Mouse (Mus musculus) myocyte (in vitro differentiated cells): ENCODE results near the gene Ipo9. TPM values are rescaled to one million over a fixed set of nuclear protein-coding genes. Genes with fewer than 3 reads are reported as not detected.

Source experiments
- H3K27me3 ChIP-seq: one replicate; pipeline ENCODE4 v1.6.1; 2011; ENCODE audit not compliant: control insufficient read depth, insufficient read depth, insufficient read length
- H3K36me3 ChIP-seq: one replicate; pipeline ENCODE4 v1.6.1; 2011; ENCODE audit not compliant: control insufficient read depth, insufficient read depth
- H3K4me2 ChIP-seq: one replicate; pipeline ENCODE4 v1.6.1; 2011; ENCODE audit warnings: low read depth, control low read depth
- H3K4me3 ChIP-seq: one replicate; pipeline ENCODE4 v1.5.1; 2011; ENCODE audit warnings: mild to moderate bottlenecking, control low read depth, moderate library complexity
- H3K79me2 ChIP-seq: one replicate; pipeline ENCODE4 v1.6.1; 2011; ENCODE audit not compliant: control insufficient read depth, insufficient read depth
- H3ac ChIP-seq: one replicate; pipeline ENCODE4 v1.6.1; 2011; ENCODE audit not compliant: control insufficient read depth, insufficient read length
- CEBPB ChIP-seq: IDR thresholded peaks from 2 replicates; pipeline ENCODE4 v1.6.1; 2011; ENCODE audit warnings: mild to moderate bottlenecking, moderate library complexity; ENCODE audit not compliant: poor library complexity, insufficient read depth, severe bottlenecking
- E2F4 ChIP-seq: IDR thresholded peaks from one replicate; pipeline ENCODE4 v1.6.1; 2011; ENCODE audit warnings: mild to moderate bottlenecking, control low read depth, moderate library complexity; ENCODE audit not compliant: insufficient read depth
- MAX ChIP-seq: IDR thresholded peaks from one replicate; pipeline ENCODE4 v1.6.1; 2011; ENCODE audit warnings: low read depth, mild to moderate bottlenecking, control low read depth
- MYOD1 ChIP-seq, 3 experiments: IDR thresholded peaks; one replicate each; pipeline ENCODE4 v1.6.1; 2011; ENCODE audit warnings: control low read depth in 2 of 3, low read depth in 2 of 3, mild to moderate bottlenecking in 2 of 3, moderate library complexity in 1 of 3; ENCODE audit not compliant: insufficient read length in 2 of 3, control insufficient read depth in 1 of 3
- MYOG ChIP-seq, 3 experiments: IDR thresholded peaks; one replicate each; pipeline ENCODE4 v1.6.1; 2011; ENCODE audit warnings: control low read depth in 2 of 3, low read depth in 2 of 3, mild to moderate bottlenecking in 2 of 3; ENCODE audit not compliant: insufficient read length in 2 of 3, control insufficient read depth in 1 of 3, insufficient read depth in 1 of 3
- POLR2A ChIP-seq: IDR thresholded peaks from one replicate; pipeline ENCODE4 v1.6.1; 2011; ENCODE audit warnings: low read depth, mild to moderate bottlenecking, control low read depth, moderate library complexity; ENCODE audit not compliant: insufficient read length
- POLR2AphosphoS2 ChIP-seq: IDR thresholded peaks from one replicate; pipeline ENCODE4 v1.6.1; 2011; ENCODE audit warnings: low read depth, control low read depth; ENCODE audit not compliant: insufficient read length
- REST ChIP-seq: IDR thresholded peaks from one replicate; pipeline ENCODE4 v1.6.1; 2011; ENCODE audit warnings: mild to moderate bottlenecking, control low read depth, moderate library complexity; ENCODE audit not compliant: insufficient read depth, insufficient read length
- SRF ChIP-seq: IDR thresholded peaks from one replicate; pipeline ENCODE4 v1.6.1; 2011; ENCODE audit warnings: low read depth; ENCODE audit not compliant: control insufficient read depth, insufficient read length
- TCF12 ChIP-seq: IDR thresholded peaks from one replicate; pipeline ENCODE4 v1.6.1; 2011; ENCODE audit warnings: mild to moderate bottlenecking, control low read depth; ENCODE audit not compliant: poor library complexity, insufficient read depth, severe bottlenecking
- TCF3 ChIP-seq: IDR thresholded peaks from one replicate; pipeline ENCODE4 v1.6.1; 2011; ENCODE audit warnings: low read depth, control low read depth; ENCODE audit not compliant: insufficient read length
- USF1 ChIP-seq: IDR thresholded peaks from one replicate; pipeline ENCODE4 v1.6.1; 2011; ENCODE audit warnings: low read depth, mild to moderate bottlenecking, control low read depth, moderate library complexity
- polyA plus RNA-seq: library from polyadenylated mRNA; unstranded; fragments of >200 nt; fragmentation: generic; extraction: Trizol; gene quantifications from one replicate; pipeline ENCODE4 v1.2.1, GENCODE M21; 2012; ENCODE audit warnings: missing spikeins

The Ipo9 gene
- polyA plus RNA-seq, 1 experiment = 55.5 TPM

- H3ac ChIP-seq = no peak overlapping the region
- TF ChIP-seq MAX (no peak), USF1 (no peak), TCF12 (no peak), MYOG (IDR thresholded peaks at IDR 0.05; ENCODE audit: control insufficient read depth in 1 of 3, insufficient read depth in 1 of 3, insufficient read length in 2 of 3, low read depth in 2 of 3) (no peak), SRF (no peak), POLR2AphosphoS2 (no peak)
- peaks cover 35% of the 10 kb centered on the region for H3K36me3 ChIP-seq
- H3K4me3 ChIP-seq = no peak overlapping the region
- H3K79me2 ChIP-seq = peaks cover 73% of the 10 kb centered on the region
- no peaks in the 10 kb centered on the region for H3K27me3 ChIP-seq
- no peak overlapping the region for H3K4me2 ChIP-seq
Measured at GRCm38 (mm10) chr1:135422772-135423171, 7.5 kb downstream of the Ipo9 start.

DNA sequence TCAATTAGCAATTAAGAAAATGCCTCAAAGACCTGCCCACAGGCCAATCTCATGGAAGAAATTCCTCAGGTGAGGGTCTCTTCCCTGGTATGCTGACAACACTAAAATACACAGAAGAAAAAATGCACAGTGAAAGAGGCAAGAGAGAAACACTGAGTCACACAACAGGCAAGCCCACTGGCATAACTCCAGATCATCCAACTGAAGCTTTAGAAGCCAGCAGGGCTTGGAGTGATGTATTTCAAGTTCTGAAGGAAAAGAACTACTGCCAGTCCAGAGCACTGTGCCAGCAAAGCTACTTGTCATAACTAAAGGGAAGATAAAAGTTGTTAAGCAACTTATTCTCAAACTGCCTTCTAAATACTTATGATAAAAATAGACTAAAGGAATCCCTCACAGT is 16.3 kb downstream of the Ipo9 start:
- TF ChIP-seq E2F4 (no peak), TCF12 (no peak), USF1 (no peak), MYOG (IDR thresholded peaks at IDR 0.05; ENCODE audit: control insufficient read depth in 1 of 3, insufficient read depth in 1 of 3, insufficient read length in 2 of 3, low read depth in 2 of 3) (no peak), TCF3 (no peak), POLR2A (no peak), CEBPB (no peak), MYOD1 (IDR thresholded peaks at IDR 0.05; ENCODE audit: control insufficient read depth in 1 of 3, insufficient read length in 2 of 3, low read depth in 2 of 3) (no peak), SRF (no peak), POLR2AphosphoS2 (no peak), MAX (no peak), REST (no peak)
- H3ac ChIP-seq = no peak overlapping the region
- H3K79me2 ChIP-seq = peaks cover 10% of the 10 kb centered on the region
- no peaks in the 10 kb centered on the region for H3K27me3 ChIP-seq
- peaks cover 59% of the 10 kb centered on the region for H3K36me3 ChIP-seq
- H3K4me2 ChIP-seq = no peak overlapping the region
- no peak overlapping the region for H3K4me3 ChIP-seq

DNA sequence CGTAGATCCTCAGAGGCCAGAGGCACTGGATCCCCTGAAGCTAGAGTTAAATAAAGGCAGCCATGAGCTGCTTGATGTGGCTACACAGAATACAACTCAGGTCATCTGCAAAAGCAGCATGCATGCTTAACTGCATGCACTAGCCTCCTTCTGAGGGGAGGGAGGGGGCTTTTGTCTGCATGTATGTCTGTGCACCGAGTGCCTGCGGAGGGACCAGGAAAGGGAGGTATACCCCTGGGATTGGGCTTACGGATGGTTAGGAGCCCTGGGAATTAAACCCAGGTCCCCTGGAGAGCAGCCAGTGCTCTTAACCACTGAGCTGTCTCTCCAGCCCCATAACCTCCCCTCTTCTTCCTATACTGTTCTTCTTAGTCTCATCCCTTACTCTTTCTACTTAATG is 18.2 kb downstream of the Ipo9 start:
- H3K79me2 ChIP-seq = peaks cover 10% of the 10 kb centered on the region
- H3K27me3 ChIP-seq = no peaks in the 10 kb centered on the region
- peaks cover 59% of the 10 kb centered on the region for H3K36me3 ChIP-seq
- no peak overlapping the region for H3K4me2 ChIP-seq
- no peak overlapping the region for H3K4me3 ChIP-seq
- TF ChIP-seq POLR2AphosphoS2 (no peak), MYOD1 (IDR thresholded peaks at IDR 0.05; ENCODE audit: control insufficient read depth in 1 of 3, insufficient read length in 2 of 3, low read depth in 2 of 3) (no peak), E2F4 (no peak), REST (no peak), CEBPB (no peak), TCF3 (no peak), TCF12 (no peak), POLR2A (no peak), USF1 (no peak), SRF (no peak), MAX (no peak), MYOG (IDR thresholded peaks at IDR 0.05; ENCODE audit: control insufficient read depth in 1 of 3, insufficient read depth in 1 of 3, insufficient read length in 2 of 3, low read depth in 2 of 3) (no peak)
- no peak overlapping the region for H3ac ChIP-seq

DNA sequence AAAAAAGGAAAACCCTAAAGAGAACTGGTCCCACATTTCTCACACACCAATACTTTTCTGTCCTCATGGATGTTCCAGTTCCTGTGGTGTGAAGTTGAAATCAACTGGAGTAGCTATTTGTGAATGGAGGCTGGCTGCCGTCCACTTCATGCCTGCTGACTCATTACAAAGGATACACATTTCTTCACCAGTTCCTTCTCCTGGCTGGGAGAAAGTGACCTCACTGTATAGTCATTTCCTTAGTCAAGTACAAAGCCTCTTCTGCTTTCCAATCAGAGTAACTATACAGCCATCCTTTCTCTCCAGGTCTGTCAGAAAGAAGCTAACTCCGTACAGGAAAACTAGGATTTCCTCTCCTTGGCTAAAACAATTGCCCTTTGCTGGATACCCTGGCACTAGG is 19.3 kb downstream of the Ipo9 start:
- TF ChIP-seq REST (no peak), SRF (no peak), MYOG (IDR thresholded peaks at IDR 0.05; ENCODE audit: control insufficient read depth in 1 of 3, insufficient read depth in 1 of 3, insufficient read length in 2 of 3, low read depth in 2 of 3) (no peak), E2F4 (no peak), TCF12 (no peak), POLR2A (no peak), CEBPB (no peak), USF1 (no peak), MYOD1 (IDR thresholded peaks at IDR 0.05; ENCODE audit: control insufficient read depth in 1 of 3, insufficient read length in 2 of 3, low read depth in 2 of 3) (no peak), TCF3 (no peak), MAX (no peak), POLR2AphosphoS2 (no peak)
- H3K27me3 ChIP-seq = no peaks in the 10 kb centered on the region
- no peak overlapping the region for H3K4me3 ChIP-seq
- no peak overlapping the region for H3ac ChIP-seq
- peak overlapping the region; percentile 66 for H3K4me2 ChIP-seq
- H3K36me3 ChIP-seq = peaks cover 59% of the 10 kb centered on the region
- H3K79me2 ChIP-seq = peaks cover 10% of the 10 kb centered on the region

DNA sequence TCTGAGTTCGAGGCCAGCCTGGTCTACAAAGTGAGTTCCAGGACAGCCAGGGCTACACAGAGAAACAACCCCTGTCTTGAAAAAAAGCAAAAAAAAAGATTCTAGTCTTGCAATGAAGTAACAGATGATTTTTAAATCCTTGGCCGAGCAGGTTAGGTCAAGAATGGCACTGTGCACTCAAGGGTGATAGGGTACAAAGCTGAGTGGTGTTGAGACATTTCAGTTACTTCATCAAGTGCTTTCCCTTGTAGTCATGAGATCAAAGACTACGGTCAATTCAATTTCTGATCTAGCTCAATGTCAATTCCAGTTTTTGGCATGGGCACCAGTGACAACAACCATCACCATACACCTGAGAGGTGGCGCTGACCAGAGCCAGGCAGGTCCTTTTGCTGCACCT is 21.3 kb downstream of the Ipo9 start:
- Histone ChIP-seq H3K27me3 (no peaks in the 10 kb centered on the region), H3K79me2 (peaks cover 10% of the 10 kb centered on the region), H3K4me3 (no peak overlapping the region), H3K36me3 (peaks cover 68% of the 10 kb centered on the region), H3ac (no peak overlapping the region), H3K4me2 (no peak overlapping the region)
- TF ChIP-seq REST = no peak
- TF ChIP-seq E2F4 = no peak
- no peak for TF ChIP-seq SRF
- TF ChIP-seq MYOD1 (IDR thresholded peaks at IDR 0.05; ENCODE audit: control insufficient read depth in 1 of 3, insufficient read length in 2 of 3, low read depth in 2 of 3) = no peak
- no peak for TF ChIP-seq TCF3
- TF ChIP-seq USF1 = no peak
- TF ChIP-seq MYOG (IDR thresholded peaks at IDR 0.05; ENCODE audit: control insufficient read depth in 1 of 3, insufficient read depth in 1 of 3, insufficient read length in 2 of 3, low read depth in 2 of 3) = no peak
- no peak for TF ChIP-seq POLR2A
- TF ChIP-seq TCF12 = no peak
- no peak for TF ChIP-seq CEBPB
- no peak for TF ChIP-seq POLR2AphosphoS2
- no peak for TF ChIP-seq MAX
